17 mouse cellular contexts compared by ENCODE assay signal in the genomic region with DNA sequence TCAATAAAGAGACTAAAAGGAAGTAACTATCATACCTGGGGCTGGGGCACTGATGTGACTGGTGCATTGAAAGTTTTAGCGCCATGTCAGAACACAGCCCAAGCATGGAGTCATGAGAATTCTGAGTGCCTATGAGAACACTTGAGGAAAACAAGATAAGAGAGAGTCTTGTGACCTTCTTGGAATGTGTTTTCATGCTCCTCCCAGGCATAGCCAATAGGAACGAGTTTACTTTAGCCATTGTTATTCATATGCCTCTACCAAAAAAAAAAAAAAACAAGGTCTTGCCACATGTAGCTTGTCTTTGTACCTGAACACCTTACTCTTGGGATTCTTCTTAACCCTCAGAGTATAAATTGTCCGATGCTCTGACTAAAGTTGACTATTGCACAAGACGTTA.
"Had no signal": no experiment of that assay in that cellular context is flagged by ENCODE, and none has a peak within 500 bp of the region (broad histone marks: within the 10 kb centered on the region; RNA-seq: fewer than 3 reads in every experiment).

No protein-coding gene starts in this region.

- H3K4me2 ChIP-seq: intestine, embryonic 15.5 days; kidney, embryonic 15.5 days; limb, embryonic 13.5 days; liver, embryonic 12.5 days; liver, embryonic 15.5 days; lung, embryonic 15.5 days; midbrain, embryonic 11.5 days had no signal

- DNase-seq: kidney, adult 11 months; kidney, adult 8-10 months; kidney, postnatal 10 days; kidney, postnatal 36 days; layer of hippocampus, adult 9-11 months; liver; midbrain, embryonic 14.5 days; thymus, adult 18-20 months; thymus, postnatal 36 days had no signal

- H3K9me3 ChIP-seq: intestine, embryonic 15.5 days; kidney, embryonic 15.5 days; limb, embryonic 10.5 days; limb, embryonic 13.5 days; liver, embryonic 12.5 days; liver, embryonic 15.5 days; lung, embryonic 15.5 days had no signal

- H3K27ac ChIP-seq: intestine, embryonic 15.5 days; kidney, embryonic 15.5 days; limb, embryonic 10.5 days; limb, embryonic 13.5 days; liver, embryonic 12.5 days; liver, embryonic 15.5 days; lung, embryonic 15.5 days had no signal

- H3K9ac ChIP-seq: intestine, embryonic 15.5 days; kidney, embryonic 15.5 days; limb, embryonic 13.5 days; liver, embryonic 12.5 days; liver, embryonic 15.5 days; lung, embryonic 15.5 days had no signal

- H3K4me1 ChIP-seq: intestine, embryonic 15.5 days; limb, embryonic 10.5 days; liver, embryonic 12.5 days; liver, embryonic 15.5 days; lung, embryonic 15.5 days had no signal

- H3K4me3 ChIP-seq: intestine, embryonic 15.5 days; kidney, embryonic 15.5 days; limb, embryonic 10.5 days; limb, embryonic 13.5 days; liver, embryonic 12.5 days; liver, embryonic 15.5 days; lung, embryonic 15.5 days had no signal

- H3K36me3 ChIP-seq: intestine, embryonic 15.5 days; kidney, embryonic 15.5 days; limb, embryonic 10.5 days; limb, embryonic 13.5 days; liver, embryonic 12.5 days; liver, embryonic 15.5 days; lung, embryonic 15.5 days had no signal

- ATAC-seq: intestine, embryonic 15.5 days; liver, embryonic 12.5 days had no signal

- H3K27me3 ChIP-seq: intestine, embryonic 15.5 days; kidney, embryonic 15.5 days; limb, embryonic 13.5 days; liver, embryonic 12.5 days; liver, embryonic 15.5 days; lung, embryonic 15.5 days had no signal
